Mouse (Mus musculus): ENCODE measurements at regions not wholly inside any gene's neighbourhood (a gene's known extent, or its start where the extent isn't known, plus 50 kb on each side); places are given as distances from the start of the nearest gene placed in this dataset.

- DNase-seq: no peak
Measured at GRCm38 (mm10) chr14:71230484-71231188, 631.0 kb upstream of the Fam160b2 start.

- DNase-seq: no peak
Measured at GRCm38 (mm10) chr14:71229955-71230354, 630.3 kb upstream of the Fam160b2 start.

- DNase-seq: no peak
Measured at GRCm38 (mm10) chr14:71228894-71229446, 629.3 kb upstream of the Fam160b2 start.

- no peak for DNase-seq
Measured at GRCm38 (mm10) chr14:71217041-71217440, 617.4 kb upstream of the Fam160b2 start.

GRCm38 (mm10) chr14:71211359-71211978 is 611.8 kb upstream of the Fam160b2 start:
- no peak for DNase-seq

DNA sequence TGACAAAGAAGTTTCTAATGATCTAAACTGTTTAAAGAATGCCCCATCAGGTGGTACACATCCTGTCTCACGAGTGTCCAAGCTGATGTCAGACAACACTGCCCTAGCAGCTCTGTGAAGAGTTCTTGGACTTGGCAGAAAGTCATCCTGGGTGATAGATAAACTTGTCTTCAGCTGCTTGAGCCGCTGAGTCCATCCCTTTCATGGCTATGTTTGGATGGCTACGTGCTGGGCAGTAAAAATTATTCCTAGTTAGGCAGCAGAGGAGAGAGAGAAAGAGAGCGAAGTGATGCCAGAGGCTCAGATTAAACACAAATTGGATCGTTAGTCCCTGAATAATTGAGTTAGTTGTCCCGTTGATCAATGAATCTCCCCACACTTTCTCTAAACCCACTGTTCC is 603.8 kb upstream of the Fam160b2 start:
- no peak for DNase-seq

- DNase-seq: no peak
Measured at GRCm38 (mm10) chr14:71200917-71201316, 601.3 kb upstream of the Fam160b2 start.

- DNase-seq: no peak
Measured at GRCm38 (mm10) chr14:71199178-71199879, 599.7 kb upstream of the Fam160b2 start.

DNA sequence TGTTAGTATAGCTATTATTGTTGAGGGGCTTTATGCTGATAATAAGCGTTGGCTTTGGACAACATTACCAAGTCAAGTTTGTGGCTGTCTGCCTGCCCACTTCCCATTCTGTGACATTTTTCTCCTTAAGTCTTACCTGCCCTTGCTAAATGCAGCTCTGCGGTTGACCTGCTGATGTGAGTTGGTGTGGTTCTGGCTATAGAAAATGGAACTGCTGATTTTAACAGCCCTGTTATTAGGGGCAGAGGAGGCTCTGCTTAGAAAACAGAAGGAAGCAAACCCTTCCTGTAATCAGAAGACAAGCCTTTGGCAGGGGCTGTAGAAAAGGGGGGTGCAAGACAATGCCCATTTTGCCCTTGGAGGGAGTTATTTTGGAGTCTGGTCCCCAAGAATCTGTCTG is 594.6 kb upstream of the Fam160b2 start:
- DNase-seq: no peak

DNA sequence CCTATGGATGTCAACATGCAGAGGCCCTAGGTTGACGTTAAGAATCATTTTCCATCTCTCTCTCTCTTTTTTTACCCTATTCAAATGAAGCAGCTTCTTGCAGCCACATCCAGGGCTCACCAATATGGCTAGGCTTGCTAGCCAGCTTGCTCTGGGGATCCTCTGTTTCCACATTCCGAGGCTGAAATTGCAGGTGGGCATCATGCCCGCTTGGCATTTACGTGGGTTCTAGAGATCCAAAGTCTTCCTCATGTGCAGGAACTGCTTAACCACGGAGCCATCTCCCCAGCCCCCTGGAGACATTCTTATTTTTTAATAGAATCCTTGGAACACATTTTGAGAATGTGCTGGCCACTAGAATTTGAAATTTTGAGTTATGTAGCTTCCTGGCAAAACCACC is 592.9 kb upstream of the Fam160b2 start:
- DNase-seq: no peak

- DNase-seq: no peak
Measured at GRCm38 (mm10) chr14:71189360-71189759, 589.7 kb upstream of the Fam160b2 start.

DNA sequence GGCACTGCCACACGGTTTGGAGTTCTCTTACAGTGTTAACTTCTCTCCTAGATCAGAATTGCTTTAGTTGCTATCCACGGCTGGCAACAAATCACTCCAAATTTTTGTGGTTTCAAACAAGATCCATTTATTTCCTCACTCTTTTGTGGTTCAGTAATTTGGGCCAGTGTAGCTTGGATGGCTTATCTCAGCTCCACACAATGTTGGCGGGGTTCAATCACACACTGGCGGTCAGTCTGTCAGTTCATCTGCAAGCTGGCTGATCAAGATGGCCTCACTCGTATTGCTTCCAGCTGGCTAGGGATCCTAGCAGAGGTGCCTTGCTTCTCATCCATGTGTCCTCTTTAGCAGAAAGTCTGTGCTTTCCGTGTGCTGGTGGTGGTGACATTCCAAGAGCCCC is 577.7 kb upstream of the Fam160b2 start:
- no peak for DNase-seq

DNA sequence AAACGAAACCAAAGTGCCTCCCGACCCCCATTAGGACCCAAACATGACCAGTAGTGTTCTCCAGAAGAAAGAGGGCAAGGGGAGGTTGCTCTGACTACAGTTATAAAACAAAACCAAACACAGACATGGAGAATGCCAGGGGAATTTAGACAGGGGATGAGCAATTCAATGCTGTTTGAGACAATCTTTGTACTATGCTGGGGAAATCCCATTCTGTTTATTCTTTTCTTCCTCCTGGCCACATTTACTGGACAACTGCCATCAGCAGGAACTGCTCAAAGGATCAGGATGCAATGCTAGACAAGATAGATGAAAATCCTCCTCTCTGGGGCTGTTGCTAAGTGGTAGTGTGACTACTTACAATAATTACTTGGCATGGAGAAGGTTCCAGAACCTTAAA is 574.5 kb upstream of the Fam160b2 start:
- no peak for DNase-seq

- DNase-seq: no peak
Measured at GRCm38 (mm10) chr14:71159556-71159955, 559.9 kb upstream of the Fam160b2 start.

GRCm38 (mm10) chr14:71142465-71142864 is 542.8 kb upstream of the Fam160b2 start:
- no peak for DNase-seq

DNA sequence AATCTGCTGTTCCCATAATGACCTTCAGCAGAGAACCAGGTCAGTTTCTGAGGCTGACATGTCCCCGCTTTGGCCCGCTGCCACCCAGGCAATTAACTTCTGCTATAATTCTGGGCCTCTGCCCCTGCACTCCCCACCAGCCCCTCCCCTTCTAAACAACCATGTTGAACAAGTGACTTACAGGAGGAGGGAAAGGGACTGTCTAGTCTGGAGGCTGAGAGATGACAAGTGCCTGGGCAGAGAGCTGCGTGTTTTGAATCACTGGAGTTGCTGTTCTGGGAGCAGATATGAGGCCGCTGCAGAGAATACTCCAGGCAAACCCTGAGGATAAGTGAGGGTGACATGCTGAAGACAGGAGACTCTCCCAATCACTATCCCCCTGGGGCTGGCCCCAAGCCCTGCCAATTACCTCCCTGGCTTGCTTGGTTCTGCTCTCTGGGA is 530.2 kb upstream of the Fam160b2 start:
- DNase-seq: no peak

GRCm38 (mm10) chr14:71128495-71128894 is 528.9 kb upstream of the Fam160b2 start:
- DNase-seq: no peak

GRCm38 (mm10) chr14:71118681-71119080 is 519.0 kb upstream of the Fam160b2 start:
- no peak for DNase-seq

GRCm38 (mm10) chr14:71115798-71116432 is 516.3 kb upstream of the Fam160b2 start:
- DNase-seq: no peak

- DNase-seq: no peak
Measured at GRCm38 (mm10) chr14:71115095-71115797, 515.6 kb upstream of the Fam160b2 start.

DNA sequence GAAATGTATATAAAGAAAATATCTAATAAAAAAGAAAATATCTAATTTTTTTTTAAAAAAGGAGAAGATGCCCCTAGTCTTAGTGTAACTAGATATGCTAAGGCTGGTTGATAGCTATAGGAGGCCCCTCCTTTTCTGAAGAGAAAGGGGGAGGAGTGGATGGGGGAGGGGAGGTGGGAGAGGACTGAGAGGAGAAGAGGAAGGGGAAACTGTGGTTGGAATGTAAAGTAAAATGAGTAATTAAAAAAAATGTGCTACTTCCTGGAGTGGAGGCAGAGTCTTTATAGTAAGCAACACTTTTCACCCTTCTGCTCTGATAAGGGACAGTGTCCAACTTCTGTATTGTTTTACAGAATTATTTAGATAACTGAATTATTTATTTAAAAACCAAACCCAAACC is 513.6 kb upstream of the Fam160b2 start:
- no peak for DNase-seq

GRCm38 (mm10) chr14:71104617-71105016 is 505.0 kb upstream of the Fam160b2 start:
- DNase-seq: no peak

GRCm38 (mm10) chr14:71103955-71104354 is 504.3 kb upstream of the Fam160b2 start:
- DNase-seq: no peak
